Mouse (Mus musculus) heart, embryonic 15.5 days (tissue): Measurements from ENCODE around the gene Zdhhc22. TPM values are rescaled to one million over a fixed set of nuclear protein-coding genes. Genes with fewer than 3 reads are reported as not detected.

Experiments used
- ATAC-seq: fragments of 200-750 bp; cut with Nextera tagmentation; replicated peaks from 2 replicates; pipeline ENCODE4 v1.8.0; 2017; ENCODE audit warnings: low read depth, moderate TSS enrichment; ENCODE audit not compliant: insufficient number of reproducible peaks, insufficient read depth, low FRiP score
- H3K27ac ChIP-seq: fragments of 300-500 bp; sonication (generic); 2 replicates; pipeline ENCODE4 v1.5.1; 2015; ENCODE audit warnings: mild to moderate bottlenecking, inconsistent platforms
- H3K27me3 ChIP-seq: fragments of 300-500 bp; sonication (generic); 2 replicates; pipeline ENCODE4 v1.6.1; 2015; ENCODE audit warnings: inconsistent platforms
- H3K36me3 ChIP-seq: fragments of 300-500 bp; sonication (generic); 2 replicates; pipeline ENCODE4 v1.6.1; 2015; ENCODE audit warnings: mild to moderate bottlenecking, inconsistent platforms
- H3K4me1 ChIP-seq: fragments of 300-500 bp; sonication (generic); replicated peaks from 2 replicates; pipeline ENCODE4 v1.6.1; 2015; ENCODE audit warnings: inconsistent platforms
- H3K4me2 ChIP-seq: fragments of 300-500 bp; sonication (generic); 2 replicates; pipeline ENCODE4 v1.6.1; 2015; ENCODE audit warnings: inconsistent platforms, mild to moderate bottlenecking, moderate library complexity
- H3K4me3 ChIP-seq: fragments of 300-500 bp; sonication (generic); 2 replicates; pipeline ENCODE4 v1.5.1; 2015; ENCODE audit warnings: mild to moderate bottlenecking, inconsistent platforms
- H3K9ac ChIP-seq: fragments of 300-500 bp; sonication (generic); 2 replicates; pipeline ENCODE4 v1.6.1; 2015; ENCODE audit warnings: mild to moderate bottlenecking, inconsistent platforms
- H3K9me3 ChIP-seq: fragments of 300-500 bp; sonication (generic); replicated peaks from 2 replicates; pipeline ENCODE4 v1.6.1; 2016; ENCODE audit warnings: inconsistent platforms
- WGBS: fragments of 180-500 bp; shearing (Covaris S2); methylation state at CpG from one replicate; pipeline ENCODE4 v1.1.7; 2015; ENCODE audit warnings: mixed read lengths; 5-methylcytosine and 5-hydroxymethylcytosine counted together
- polyA plus RNA-seq: library from polyadenylated mRNA; unstranded; fragments of >200 nt; fragmentation: Nextera tagmentation; extraction: Ambion mirVana; gene quantifications from 2 replicates; pipeline ENCODE4 v1.2.1, GENCODE M21; 2015

The Zdhhc22 gene
- polyA plus RNA-seq, 1 experiment from 2014 or later, result not detected

DNA sequence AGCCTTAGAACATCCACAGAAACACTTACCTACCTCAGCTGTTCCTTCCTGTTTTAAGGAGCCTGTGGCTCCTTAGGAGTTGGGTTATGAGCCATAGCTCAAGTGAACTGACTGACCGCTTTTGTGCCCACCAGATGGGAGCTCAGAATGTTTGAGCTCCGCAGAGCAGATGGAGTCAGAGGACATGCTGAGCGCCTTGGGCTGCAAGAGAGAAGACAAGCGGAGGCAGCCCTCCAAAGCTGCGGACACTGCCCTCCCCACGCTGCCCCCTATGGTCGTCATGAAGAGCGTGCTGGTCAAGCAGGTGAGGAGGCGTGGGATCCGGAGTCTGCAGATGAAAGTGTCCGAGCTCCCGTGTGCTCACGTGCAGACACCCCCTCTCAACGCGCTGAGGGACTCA, 30.1 kb downstream of the Zdhhc22 start:
- Histone ChIP-seq H3K27ac (no peak overlapping the region), H3K9ac (no peak overlapping the region), H3K9me3 (no peaks in the 10 kb centered on the region), H3K27me3 (no peaks in the 10 kb centered on the region), H3K4me2 (no peak overlapping the region), H3K4me1 (peaks cover 13% of the 10 kb centered on the region), H3K4me3 (no peak overlapping the region), H3K36me3 (peaks cover 79% of the 10 kb centered on the region)
- 83% methylated on average over 15 of the region's 15 CpGs for WGBS
- no peak for ATAC-seq

DNA sequence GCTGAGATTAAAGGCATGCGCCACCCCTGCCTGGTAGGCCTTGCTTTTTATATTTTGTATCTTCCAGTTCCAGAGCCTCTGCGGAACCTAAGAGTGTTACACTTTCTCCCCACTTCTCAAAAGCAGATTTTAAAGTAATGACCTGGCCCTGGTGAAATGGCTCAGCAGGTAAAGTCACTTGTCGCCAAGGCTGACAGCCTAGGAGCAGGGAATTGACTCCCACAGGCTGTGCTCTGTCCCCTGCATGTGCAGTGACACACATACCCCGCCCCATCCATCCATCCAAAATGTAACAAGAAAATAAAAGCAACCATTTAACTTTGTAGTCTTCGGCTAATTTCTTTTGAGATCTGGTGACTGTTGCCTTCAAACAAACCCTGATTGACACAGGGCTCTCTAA, 30.6 kb downstream of the Zdhhc22 start:
- 91% methylated on average over 5 of the region's 5 CpGs for WGBS
- H3K9ac ChIP-seq, result no peak overlapping the region
- no peak overlapping the region for H3K4me3 ChIP-seq
- H3K27ac ChIP-seq, result no peak overlapping the region
- H3K9me3 ChIP-seq, result no peaks in the 10 kb centered on the region
- peaks cover 78% of the 10 kb centered on the region for H3K36me3 ChIP-seq
- no peak overlapping the region for H3K4me2 ChIP-seq
- no peaks in the 10 kb centered on the region for H3K27me3 ChIP-seq
- no peak for ATAC-seq
- H3K4me1 ChIP-seq, result peaks cover 13% of the 10 kb centered on the region

DNA sequence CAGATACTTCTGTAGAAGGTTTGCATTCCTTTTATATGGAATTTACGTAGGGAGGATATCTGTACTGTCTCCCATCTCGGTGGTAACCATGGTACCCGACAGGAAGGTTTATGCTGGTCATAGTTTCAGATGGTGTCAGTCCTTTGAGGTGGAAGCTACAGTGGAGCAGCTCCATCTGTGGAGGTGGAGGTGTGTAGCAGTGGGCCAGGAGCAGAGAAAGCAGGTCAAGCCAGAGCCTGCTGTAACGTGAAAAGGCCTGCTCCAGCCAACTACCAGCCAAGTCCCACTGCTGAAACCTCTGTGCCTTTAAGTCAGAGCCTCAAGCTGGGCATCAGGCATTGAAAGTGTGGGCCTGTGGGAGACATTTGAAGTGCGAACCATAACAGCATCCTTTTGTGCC, 31.7 kb downstream of the Zdhhc22 start:
- no peak overlapping the region for H3K4me2 ChIP-seq
- no peaks in the 10 kb centered on the region for H3K27me3 ChIP-seq
- peaks cover 13% of the 10 kb centered on the region for H3K4me1 ChIP-seq
- 81% methylated on average over 5 of the region's 5 CpGs for WGBS
- H3K4me3 ChIP-seq, result no peak overlapping the region
- H3K9ac ChIP-seq, result no peak overlapping the region
- H3K27ac ChIP-seq, result no peak overlapping the region
- peaks cover 75% of the 10 kb centered on the region for H3K36me3 ChIP-seq
- ATAC-seq, result no peak
- no peaks in the 10 kb centered on the region for H3K9me3 ChIP-seq

DNA sequence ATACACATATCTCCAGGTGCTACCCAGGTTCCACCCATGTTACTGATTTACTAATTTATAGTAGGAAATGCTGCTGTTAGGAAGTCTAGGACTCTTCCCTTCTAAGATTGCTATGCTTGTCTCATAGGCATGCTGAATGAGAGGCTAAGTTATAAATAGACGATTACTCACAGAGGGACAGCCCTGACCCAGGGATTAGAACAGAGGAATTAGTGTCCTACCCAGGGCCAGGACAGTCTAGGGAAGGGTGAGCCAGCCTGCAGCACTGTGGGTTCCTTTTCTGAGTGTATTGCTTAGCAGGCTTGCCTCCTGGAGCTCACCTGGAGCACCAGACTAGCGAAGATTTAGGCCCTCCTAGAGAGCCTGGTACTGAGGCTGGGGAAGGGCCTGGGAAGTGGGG, 34.3 kb downstream of the Zdhhc22 start:
- no peaks in the 10 kb centered on the region for H3K27me3 ChIP-seq
- H3K4me2 ChIP-seq, result no peak overlapping the region
- peak overlapping the region; percentile 81 for H3K27ac ChIP-seq
- H3K4me1 ChIP-seq, result peaks cover 13% of the 10 kb centered on the region
- no peaks in the 10 kb centered on the region for H3K9me3 ChIP-seq
- H3K4me3 ChIP-seq, result no peak overlapping the region
- peaks cover 58% of the 10 kb centered on the region for H3K36me3 ChIP-seq
- peak; percentile 88 for ATAC-seq
- 53% methylated on average over 2 of the region's 2 CpGs for WGBS
- H3K9ac ChIP-seq, result no peak overlapping the region

DNA sequence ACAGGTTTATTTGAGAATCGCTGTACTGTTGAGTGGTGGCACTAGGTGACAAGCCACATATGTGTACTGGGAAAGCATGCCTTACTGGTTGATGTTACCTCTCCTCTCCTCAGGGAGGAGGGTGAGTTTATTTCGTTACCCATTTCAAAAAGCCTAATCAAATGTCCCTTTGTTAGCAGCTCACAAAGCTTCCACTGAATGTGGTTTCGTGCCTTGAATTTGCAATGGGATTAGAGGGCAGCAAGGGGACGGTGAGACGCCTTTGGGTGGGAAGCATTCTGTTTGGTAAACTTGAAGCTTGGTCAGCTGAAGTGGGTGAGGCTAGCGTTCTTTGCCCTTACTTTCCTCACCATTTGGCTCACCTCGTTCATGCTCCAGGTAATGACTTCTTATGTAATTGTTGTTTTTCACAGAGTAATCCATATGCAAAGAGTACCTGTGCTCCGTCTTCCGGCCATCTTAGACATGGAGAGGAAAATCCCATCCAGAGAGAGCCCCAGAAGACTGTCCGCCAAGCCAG, 37.8 kb downstream of the Zdhhc22 start:
- H3K4me2 ChIP-seq, result no peak overlapping the region
- no peak overlapping the region for H3K27ac ChIP-seq
- H3K27me3 ChIP-seq, result no peaks in the 10 kb centered on the region
- ATAC-seq, result no peak
- H3K4me3 ChIP-seq, result no peak overlapping the region
- H3K4me1 ChIP-seq, result peaks cover 36% of the 10 kb centered on the region
- no peak overlapping the region for H3K9ac ChIP-seq
- H3K36me3 ChIP-seq, result peaks cover 33% of the 10 kb centered on the region; the same call in 1 of the 2 replicates
- 87% methylated on average over 10 of the region's 10 CpGs for WGBS
- no peaks in the 10 kb centered on the region for H3K9me3 ChIP-seq

DNA sequence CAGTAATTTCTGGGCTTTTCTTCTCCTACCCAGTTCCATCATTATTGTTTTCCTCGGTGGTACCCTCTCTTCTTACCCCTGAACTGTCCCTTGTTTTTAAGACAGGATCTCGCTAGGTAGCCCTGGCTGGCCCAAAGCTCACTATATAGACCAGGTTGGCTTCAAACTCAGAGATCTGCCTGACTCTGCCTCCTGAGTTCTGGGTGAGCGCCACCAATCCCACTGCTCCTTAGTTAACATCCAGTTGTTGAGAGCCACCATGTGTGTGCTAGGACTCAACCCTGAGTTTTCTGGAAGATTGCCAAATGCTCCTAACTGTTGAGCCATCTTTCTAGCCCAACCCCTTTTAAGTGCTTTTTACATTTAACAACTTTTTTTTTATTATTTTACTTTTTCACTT, 39.3 kb downstream of the Zdhhc22 start:
- Histone ChIP-seq H3K4me2 (no peak overlapping the region), H3K4me3 (no peak overlapping the region), H3K9ac (no peak overlapping the region), H3K27ac (no peak overlapping the region), H3K36me3 (peaks cover 24% of the 10 kb centered on the region; the same call in 1 of the 2 replicates), H3K27me3 (no peaks in the 10 kb centered on the region), H3K4me1 (peaks cover 32% of the 10 kb centered on the region), H3K9me3 (no peaks in the 10 kb centered on the region)
- WGBS, result 94% methylated on average over 3 of the region's 3 CpGs
- no peak for ATAC-seq

DNA sequence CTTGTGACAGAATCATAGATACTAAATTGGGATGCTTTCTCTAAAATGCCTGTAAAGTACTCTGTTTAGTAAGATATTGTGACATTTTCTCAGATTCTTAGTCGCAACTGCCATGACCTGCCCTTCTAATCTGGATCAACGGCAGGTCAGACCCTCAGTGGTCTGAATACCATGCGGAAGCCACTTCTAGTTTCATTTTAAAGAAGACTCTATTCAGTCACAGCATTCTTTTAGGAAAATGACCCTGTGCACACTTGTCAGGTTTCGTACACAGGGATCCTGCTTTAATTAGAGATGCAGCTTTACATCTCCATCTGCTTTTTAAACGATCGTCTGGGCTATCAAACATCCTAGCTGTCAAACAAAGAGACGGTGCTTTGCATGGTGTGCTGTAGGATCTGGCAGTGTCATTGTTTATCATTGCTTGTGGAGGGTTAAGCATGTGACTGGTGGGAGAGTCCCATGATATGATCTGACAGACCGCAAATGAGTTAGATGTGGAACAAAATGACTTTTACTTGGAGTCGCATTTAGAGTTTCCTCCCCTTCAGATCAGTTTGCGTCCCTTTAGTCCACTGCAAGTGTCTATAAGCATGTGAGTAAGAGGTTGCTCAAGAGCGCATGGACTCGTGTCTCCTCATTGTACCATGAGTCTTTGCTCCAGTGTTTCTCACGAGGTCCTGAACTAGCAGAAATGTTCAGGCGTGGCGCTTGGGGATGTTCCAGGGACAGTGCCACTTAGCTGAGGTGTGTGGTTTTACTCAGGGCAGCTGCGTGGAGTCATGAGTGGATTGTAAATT, 39.9 kb downstream of the Zdhhc22 start:
- Histone ChIP-seq H3K4me2 (peak overlapping the region; percentile 4; the same call in 1 of the 2 replicates), H3K36me3 (peaks cover 20% of the 10 kb centered on the region; the same call in 1 of the 2 replicates), H3K4me1 (peaks cover 31% of the 10 kb centered on the region), H3K9me3 (no peaks in the 10 kb centered on the region), H3K9ac (no peak overlapping the region), H3K4me3 (no peak overlapping the region), H3K27me3 (no peaks in the 10 kb centered on the region), H3K27ac (no peak overlapping the region)
- WGBS, result 64% methylated on average over 16 of the region's 16 CpGs
- no peak for ATAC-seq

DNA sequence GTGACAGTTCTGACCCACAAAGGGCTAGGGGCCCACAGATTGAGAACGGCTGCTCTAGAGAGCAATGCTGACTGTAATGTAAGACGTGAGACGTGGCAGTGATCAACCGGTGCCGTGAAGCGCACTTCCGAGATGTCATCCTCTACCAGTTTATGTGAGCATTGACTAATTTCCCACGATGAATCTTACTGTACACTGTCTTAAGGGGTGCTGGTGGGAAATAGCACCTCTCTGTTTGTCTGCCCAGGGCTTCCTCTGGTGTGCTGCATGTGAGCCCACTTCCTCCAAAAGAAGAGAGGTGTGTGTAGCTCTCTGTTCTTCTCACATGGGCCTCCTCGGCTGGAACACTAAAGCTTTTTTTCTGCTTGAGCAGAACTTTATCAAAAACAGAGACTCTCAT, 40.7 kb downstream of the Zdhhc22 start:
- Histone ChIP-seq H3K9ac (peak overlapping the region; percentile 10; the same call in 1 of the 2 replicates), H3K4me2 (peak overlapping the region; percentile 3), H3K27ac (peak overlapping the region; percentile 99), H3K4me1 (peaks cover 32% of the 10 kb centered on the region), H3K9me3 (no peaks in the 10 kb centered on the region), H3K27me3 (no peaks in the 10 kb centered on the region), H3K36me3 (peaks cover 14% of the 10 kb centered on the region; the same call in 1 of the 2 replicates), H3K4me3 (no peak overlapping the region)
- ATAC-seq, result no peak
- 69% methylated on average over 9 of the region's 9 CpGs for WGBS

DNA sequence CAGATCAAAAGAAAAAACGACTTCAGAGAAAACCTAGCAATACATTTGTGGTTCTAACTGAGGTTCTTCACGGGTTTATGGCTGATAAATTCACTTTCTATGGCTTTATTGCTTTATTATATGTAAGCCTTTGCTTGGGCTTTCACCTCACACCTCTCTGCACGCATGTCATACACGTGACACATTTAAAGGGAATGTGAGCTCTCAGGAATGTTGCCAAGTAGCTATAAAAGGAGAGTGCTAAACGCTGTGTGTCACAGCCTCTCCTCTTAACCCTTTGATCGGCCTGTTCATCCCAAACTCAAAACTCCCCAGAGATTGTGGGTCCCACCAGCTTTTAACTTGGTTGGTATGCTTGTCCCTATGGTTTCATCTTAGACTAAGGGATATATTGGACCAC, 41.6 kb downstream of the Zdhhc22 start:
- Histone ChIP-seq H3K4me1 (peaks cover 32% of the 10 kb centered on the region), H3K9me3 (no peaks in the 10 kb centered on the region), H3K27ac (peak overlapping the region; percentile 99), H3K36me3 (peaks cover 9% of the 10 kb centered on the region; the same call in 1 of the 2 replicates), H3K4me2 (peak overlapping the region; percentile 79), H3K9ac (no peak overlapping the region), H3K4me3 (peak overlapping the region; percentile 67; the same call in 1 of the 2 replicates), H3K27me3 (no peaks in the 10 kb centered on the region)
- no peak for ATAC-seq
- 30% methylated on average over 6 of the region's 6 CpGs for WGBS

DNA sequence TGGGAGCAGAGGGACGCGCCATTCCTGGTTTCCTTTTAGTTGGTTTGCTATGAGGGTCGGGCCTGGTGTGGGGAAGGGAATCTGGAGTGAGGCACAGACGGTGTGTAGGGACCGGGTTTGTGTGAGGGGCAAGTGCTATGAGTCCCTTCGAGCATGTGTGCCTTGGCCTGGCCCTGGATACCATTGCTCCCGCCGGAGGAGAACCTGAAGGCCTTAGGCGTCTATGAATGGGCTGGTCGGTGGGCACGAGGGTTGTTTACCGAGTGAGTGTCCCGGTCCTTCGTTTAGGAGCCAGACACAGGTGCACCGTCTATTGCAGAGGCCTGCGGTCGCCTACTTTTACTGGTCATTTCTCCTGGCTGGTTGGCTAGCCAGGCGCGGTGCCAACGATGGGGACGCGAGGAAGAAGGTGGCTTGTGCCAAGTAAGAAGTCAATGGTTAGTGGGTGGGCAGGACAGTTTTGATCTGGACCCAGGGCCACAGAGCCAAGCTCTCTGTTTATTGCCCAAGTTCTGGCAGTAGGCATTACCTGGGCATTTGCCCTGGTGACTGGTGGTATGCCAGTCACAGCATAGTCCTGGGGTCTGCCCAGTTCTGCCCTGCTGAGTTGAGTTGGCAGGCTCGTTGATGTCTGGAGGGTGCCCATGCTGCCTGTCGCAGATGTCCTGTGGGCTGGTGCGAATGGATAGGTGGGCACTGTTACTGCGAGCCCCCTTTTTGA, 42.4 kb downstream of the Zdhhc22 start:
- H3K9me3 ChIP-seq, result no peaks in the 10 kb centered on the region
- H3K9ac ChIP-seq, result peak overlapping the region; percentile 67
- 15% methylated on average over 26 of the region's 26 CpGs for WGBS
- H3K4me2 ChIP-seq, result peak overlapping the region; percentile 79
- H3K4me1 ChIP-seq, result peaks cover 32% of the 10 kb centered on the region
- peak overlapping the region; percentile 99 for H3K27ac ChIP-seq
- no peaks in the 10 kb centered on the region for H3K27me3 ChIP-seq
- peak; percentile 20; the same call in 1 of the 2 replicates for ATAC-seq
- peak overlapping the region; percentile 67 for H3K4me3 ChIP-seq
- H3K36me3 ChIP-seq, result peaks cover 3% of the 10 kb centered on the region; the same call in 1 of the 2 replicates

DNA sequence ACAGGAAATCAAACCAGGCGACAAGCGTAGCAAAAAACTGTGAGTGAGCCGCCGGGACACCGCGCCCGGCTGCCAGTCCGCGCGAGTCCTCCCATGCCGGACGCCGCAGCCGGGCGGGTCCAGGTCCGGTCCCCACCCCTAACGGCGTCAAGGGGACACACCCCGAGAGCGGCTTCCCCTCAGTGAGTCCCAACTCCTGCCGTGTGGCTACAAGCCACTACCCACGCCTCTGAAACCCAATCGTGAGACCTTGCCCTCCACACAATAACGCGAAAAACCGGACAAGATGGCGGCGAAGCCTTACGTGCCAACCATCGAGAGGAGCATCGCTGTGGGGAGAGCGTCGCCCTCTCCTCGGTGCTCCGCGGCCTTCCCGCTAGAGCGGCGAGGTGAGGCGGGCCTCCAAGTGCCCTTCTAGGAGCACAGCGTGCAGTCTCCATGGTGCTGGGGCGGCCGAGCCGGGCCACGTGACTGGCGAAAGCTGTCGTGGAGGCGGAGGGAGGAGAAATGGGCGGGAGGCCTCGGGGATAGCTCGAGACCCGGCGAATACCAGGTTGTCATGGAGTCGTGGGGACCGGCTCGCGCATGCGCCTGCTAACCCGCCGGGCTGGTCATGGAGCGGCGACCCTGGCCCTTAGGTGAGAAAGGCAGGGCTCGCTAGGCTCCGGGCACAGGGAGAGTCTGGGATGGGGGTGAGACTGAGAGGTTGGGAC, 43.2 kb downstream of the Zdhhc22 start, which contains the start of gene Cipc:
TSS of gene Cipc (plus strand) at position 182 of the 713 bp plus-strand sequence.
- under 1% methylated on average over 64 of the region's 64 CpGs for WGBS
- Histone ChIP-seq H3K36me3 (no peaks in the 10 kb centered on the region), H3K9me3 (no peaks in the 10 kb centered on the region), H3K27me3 (no peaks in the 10 kb centered on the region), H3K4me1 (peaks cover 39% of the 10 kb centered on the region), H3K9ac (peak within 1 kb of the TSS; percentile 77), H3K4me2 (peak within 1 kb of the TSS; percentile 79), H3K27ac (peak within 1 kb of the TSS; percentile 99), H3K4me3 (peak within 1 kb of the TSS; percentile 67)
- peak; percentile 96 for ATAC-seq
